Mouse (Mus musculus): ENCODE measurements around the gene Runx2.

Gene Runx2

DNA sequence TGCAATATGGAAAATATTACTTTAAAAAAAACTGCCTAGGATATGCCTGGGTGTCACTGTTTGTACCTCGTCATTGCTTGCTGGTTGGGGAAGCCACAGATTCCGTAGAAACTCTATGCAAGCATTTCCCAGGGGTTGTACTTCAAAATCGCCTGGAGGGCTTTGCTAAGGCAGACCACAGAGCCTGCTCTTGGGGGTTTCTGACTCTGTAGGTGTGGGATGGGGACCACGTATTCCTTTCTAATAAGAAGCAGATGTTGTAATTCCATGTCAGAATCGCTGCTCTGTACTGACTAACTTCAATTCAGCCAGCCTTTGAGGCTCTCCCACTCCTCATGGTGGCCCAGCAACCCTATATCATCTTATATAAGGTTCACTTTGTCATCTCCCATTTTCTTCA is 46.1 kb downstream of the Runx2 start:
- DNase-seq (ENCODE audit: low read depth, low spot score), result no peak

DNA sequence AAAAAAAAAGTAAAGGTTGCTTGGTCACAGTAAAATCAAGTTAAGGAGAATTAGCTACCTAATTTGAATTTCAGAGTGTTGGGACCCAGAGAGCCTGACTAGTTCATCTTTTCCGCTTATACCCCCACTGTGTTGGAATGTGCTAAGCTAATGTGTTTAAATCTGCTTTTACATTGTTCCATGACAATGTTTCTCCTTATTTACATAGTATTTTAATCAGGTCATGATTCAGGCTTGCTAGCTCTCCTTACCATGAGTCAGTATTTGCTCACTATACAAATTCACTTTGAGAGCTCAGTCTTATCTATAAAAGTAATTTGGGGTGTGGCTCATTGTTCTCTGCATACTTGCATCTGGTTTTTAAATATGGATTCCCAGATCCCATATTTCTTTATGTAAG is 47.2 kb downstream of the Runx2 start:
- DNase-seq (ENCODE audit: low read depth, low spot score), result no peak

DNA sequence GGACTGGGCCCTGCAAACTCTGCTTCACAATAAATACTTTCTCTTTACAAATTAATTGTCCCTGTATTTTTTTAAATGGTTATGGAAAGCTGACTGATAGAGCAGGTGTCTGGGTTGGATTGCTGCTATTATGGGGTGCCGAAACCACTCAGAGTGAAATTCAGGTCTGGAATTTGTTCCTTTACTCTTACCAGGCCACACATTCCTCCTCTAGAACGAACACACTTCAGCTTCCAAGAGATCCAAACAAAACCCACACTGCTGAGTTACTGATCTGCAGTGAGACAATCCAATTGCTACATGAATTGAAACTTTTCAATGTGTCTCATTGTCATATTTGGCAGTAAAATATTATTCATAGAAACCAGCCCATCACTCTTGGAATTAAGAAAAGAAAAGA is 47.6 kb downstream of the Runx2 start:
- DNase-seq (ENCODE audit: low read depth, low spot score), result no peak

DNA sequence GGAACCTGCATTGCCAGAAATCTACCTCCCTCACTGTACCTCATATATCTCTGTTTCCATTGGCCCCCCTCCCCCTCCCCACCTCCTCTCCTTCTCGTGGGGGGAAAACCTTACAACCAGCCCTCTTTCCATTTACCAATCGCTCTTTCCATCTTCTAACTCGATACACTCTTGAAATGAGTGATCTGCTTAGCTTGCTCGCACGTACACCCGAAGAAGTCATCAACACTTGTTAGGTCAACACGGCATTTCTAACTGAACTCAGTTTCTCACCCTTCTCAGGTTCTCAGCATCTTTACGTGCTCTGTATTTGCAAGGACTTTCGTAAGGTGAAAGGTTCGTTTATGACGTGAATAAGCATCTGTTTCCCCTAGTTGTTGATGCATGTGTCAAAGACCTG is 48.3 kb downstream of the Runx2 start:
- peak; percentile 63 for DNase-seq (ENCODE audit: low read depth, low spot score)

DNA sequence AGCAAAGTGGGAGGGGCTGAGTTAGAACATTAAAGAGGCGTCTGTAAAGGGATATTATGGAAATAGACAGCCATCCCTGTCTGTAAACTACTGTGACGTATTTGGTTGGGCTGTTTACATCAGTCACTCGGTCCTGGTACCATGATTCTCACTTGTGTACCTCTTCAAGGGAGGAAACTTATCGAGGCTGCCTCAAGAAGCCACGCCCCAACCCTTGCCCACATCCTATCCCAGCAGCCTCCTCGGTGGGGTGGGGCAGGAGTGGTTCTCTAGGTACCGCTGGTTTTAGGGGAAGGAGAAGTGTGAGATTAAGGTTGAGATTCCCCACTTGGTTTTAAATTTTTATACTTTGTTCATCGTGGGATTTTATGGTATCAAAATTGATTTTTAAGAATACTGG is 69.2 kb downstream of the Runx2 start:
- DNase-seq (ENCODE audit: low read depth, low spot score), result peak; percentile 29

DNA sequence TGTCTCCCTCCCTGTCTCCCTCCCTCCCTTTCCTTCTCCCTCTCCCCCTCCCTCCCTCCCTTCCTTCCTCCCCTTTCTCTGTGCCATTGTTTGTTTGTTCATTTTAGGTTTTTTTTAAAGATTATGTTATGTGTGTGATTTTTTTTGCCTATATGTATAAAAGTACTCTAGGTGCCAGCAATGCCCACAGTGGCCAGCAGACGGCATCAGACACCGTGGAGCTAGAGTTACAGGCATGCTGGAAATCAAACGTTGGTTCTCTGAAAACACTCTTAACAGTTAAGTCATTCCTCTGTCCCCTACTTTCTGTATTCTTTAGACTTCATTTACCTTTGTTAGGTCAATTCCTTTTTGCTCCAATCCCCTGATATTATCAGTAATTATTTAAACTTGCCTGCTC is 70.8 kb downstream of the Runx2 start:
- peak; percentile 54 for DNase-seq (ENCODE audit: low read depth, low spot score)

DNA sequence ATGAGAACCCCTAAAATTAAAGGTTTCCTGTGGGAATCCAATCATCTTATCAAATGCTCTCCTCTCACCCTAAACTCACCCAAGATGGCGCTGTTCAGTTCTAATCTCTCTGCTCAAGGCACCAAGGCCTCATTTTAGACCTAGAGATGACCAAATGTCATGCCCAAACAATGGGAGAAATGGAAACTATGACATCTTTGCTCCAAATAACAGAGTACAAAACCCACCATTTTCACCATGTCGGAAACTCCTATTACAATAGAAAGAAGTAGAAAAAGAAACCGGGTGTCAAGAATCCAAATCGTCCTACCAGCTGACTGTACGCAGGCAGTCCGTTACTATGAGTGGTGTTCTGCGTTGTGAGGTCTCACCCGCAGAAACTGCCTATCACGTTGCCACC is 72.4 kb downstream of the Runx2 start:
- no peak for DNase-seq (ENCODE audit: low read depth, low spot score)

DNA sequence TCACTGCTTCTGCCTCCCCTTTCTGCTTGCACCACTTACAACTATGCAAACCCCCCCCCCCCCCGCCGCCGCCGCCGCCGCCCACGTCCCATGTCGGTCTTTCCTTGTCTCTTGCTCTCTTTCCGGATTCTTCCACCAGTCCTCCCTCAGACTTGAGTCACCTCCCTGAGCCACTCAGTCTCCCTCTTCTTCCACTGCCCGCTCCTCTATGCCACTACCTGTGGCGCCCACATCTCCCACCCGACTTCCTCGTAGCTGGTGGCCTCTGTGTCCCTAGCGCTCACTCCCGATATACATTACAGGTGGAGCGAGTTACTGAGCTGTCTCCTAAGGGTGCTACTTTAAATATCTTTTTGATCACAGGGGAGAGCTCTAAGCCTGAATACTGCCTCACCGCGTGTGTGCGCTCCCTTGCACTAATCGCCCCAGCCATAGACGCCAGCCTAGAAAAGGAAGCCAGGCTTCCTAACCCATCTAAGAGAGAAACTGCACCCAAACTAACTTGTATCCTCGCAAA is 76.4 kb downstream of the Runx2 start:
- DNase-seq (ENCODE audit: low read depth, low spot score), result peak; percentile 43

DNA sequence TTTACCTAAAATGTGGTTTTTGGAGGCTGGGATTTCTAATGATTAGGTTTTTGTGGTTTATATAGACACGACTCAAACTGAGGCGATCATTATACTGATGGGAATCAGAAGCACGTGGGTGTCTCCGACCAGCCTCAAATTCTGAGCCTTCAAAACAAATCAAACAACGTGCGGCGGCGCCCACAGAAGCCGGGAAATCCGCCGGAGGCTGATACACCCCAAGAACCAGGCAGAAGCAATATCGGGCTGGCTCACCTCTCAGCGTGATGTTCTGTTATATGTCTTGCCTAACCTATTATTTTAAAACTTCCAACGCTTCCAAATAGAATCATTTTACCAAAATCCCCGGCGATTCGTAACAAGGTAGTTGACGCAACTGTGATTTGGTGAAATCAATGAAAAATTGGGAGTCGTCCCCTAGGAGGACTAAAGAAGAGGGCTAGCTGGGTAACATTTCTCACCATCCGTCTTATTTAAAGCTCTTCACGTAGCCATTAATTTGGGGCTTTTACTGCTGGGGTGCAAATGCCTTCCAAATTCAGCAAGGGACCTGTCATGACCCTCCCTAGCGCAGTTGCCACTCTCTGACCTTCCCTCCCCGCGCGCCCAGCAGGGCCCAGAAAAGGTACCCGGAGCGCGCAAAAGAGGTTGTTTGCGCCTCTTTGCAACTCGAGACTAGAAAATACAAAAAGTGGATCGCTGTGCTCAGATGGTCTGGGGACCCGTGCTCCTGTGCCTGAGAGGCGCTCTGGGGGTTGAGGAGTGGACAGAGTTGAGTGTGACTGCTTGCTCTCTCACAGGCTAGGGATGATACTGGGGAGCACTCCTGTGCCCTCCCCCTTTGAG is 77.1 kb downstream of the Runx2 start:
- DNase-seq (ENCODE audit: low read depth, low spot score), result peak; percentile 62

DNA sequence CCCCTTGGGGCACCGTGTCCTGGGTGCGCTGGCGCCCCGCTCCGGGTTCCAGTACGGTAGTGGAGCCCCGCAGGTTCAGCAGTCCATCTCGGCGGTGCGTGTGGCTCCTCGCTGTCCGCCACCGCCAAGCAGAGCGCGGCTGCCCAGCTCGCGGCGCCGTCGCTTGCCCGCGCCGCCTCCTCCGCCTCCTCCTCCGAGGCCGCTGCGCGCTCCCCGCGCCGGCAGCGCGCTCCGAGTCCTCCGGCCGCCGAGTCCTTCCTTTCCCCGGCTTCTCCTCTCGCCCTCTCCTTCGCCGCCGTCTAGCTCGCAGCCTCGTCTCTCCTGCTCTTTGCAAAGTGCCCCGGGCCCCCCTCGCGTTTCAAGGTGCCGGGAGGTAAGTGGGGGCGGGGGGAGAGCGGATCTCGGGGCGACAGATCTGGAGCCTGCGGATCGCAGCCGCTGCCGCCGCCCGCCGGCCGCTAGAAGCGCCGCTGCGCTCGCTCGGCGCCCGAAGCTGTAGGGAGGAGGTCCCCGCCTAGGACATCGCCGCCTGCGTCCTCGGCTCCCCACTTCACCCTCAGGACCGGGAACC is 78.5 kb downstream of the Runx2 start:
- peak; percentile 83 for DNase-seq (ENCODE audit: low read depth, low spot score)

DNA sequence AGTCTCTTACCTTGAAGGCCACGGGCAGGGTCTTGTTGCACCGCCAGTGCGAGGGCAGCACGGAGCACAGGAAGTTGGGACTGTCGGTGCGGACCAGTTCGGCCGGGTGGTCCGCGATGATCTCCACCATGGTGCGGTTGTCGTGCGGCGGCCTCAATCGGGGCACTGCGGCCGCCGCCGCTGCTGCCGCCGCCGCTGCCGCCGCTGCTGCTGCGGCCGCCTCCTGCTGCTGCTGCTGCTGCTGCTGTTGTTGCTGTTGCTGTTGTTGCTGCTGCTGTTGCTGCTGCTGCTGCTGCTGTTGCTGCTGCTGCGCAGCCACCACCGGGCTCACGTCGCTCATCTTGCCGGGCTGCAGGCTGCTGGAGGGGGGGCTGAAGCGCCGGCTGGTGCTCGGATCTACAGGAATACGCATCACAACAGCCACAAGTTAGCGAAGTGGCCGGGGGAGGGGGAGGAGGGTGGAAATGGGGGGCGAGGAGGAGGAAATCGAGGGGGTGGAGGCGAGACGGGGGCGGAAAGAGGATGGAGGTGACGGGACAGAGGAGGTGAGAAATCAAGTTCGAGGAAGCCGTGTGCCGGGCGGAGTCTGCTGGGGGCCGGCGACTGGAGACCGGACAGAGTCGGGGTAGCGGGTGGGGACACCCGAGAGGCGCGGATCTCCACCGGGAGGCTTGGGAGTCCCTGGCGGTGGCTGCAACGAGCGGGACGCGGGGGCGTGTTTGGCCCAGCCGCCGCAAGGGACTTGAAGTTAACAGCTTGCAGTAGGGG is 79.2 kb downstream of the Runx2 start:
- DNase-seq (ENCODE audit: low read depth, low spot score), result peak; percentile 71

DNA sequence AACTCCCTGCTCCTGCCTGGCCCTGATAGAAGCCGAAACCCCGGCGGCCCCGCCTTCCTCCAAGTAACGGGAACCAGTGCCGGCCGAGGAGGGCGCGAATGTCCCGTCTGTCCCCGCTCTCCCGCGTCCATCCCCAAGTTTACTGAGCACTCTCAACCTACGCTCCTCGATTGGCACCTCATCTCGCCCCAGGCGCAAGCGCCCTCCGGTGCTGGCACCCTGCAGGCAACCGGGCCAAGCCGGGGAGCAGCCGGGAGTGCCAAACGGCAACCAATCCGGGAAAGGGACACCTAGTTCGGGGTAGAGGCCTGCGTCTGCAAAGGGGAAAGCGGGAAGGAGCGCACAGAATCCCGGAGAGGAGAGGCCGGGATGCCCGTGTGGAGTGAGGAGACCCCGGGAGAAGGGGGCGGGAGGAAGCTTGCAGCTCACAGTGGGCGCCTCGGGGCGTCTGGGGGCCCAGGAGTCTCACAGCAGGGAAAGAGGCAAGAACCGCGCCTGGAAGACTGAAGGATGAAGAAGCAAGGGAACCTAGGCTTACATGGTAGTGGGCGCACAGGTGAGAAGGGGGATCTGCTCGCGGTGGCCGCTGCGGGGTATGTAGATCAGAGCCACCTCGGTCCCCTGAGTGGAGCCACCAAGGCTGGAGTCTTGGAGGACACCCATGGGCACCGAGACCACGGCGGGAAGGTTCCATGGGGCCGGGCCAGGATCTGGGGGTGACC is 79.9 kb downstream of the Runx2 start:
- DNase-seq (ENCODE audit: low read depth, low spot score), result peak; percentile 58

DNA sequence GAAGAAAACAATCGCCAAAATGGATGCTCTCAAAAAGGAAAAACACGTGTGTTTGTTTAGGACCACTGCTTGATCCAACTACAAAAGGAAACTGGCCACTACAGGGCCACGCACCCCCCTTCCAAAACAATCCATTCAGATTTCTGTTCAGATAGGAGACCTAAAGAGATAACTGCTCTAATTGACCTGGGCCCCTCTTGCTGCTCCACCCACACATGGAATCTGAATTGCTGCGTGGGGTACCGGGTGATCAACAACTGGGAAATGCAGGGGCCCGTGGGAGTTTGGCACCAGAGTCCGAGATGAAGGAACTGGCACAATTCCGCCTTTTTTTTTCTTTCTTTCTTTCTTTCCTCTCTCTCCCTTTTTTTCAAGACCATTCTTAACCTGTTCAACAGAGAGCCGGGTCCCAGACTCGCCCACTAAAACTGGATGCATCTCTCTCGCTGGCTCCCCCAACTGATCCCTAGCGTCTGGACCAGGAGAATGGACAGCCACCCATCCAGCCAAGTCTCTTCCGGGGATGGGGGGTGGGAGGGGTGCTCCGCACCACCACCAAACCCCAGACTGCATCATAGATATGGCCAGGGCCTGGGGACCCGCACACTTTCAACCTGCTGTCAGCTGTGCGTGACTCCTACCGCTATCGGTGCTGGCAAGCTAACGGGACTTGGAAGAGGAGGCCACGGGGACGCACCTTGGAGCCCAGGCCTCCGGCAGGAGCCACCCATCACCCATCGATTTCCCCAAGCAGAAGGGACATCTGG is 80.9 kb downstream of the Runx2 start:
- DNase-seq (ENCODE audit: low read depth, low spot score), result peak; percentile 28

DNA sequence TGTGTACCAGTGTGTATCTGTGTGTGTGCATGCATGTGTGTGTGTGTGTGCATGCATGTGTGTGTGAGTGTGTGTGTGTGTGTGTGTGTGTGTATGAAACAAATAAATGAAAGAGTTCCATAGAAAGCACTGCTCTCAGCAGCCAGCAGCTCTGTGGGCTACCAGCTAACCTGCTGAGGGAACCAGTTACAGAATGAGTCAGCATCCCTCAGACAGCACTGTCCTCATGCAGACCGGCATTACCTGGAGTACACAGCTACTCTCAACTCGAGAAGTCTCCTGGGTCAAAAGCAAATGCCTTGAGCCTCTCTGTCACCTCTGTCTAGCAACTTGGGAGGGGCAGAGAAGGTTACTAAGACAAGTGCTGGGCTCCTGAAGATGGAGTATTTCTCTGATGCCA is 86.1 kb downstream of the Runx2 start:
- DNase-seq (ENCODE audit: low read depth, low spot score), result peak; percentile 39

DNA sequence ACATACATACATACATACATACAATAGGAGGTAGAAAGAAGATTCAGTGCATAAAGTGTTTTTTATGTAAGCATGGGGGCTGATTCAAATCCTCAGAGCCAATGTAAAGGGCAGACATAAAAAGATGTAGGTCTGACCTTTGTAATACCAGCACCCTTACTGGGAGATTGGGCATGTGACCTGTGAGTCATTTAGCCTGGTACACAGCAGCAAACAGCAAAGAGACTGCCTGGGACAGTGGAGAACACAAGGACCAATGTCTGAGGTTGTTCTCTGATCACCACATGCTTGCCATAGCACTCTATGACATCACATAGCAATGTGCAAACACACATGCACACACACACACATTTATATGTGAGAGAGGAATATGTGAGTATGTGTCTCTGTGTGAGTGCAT is 86.9 kb downstream of the Runx2 start:
- DNase-seq (ENCODE audit: low read depth, low spot score), result peak; percentile 20

DNA sequence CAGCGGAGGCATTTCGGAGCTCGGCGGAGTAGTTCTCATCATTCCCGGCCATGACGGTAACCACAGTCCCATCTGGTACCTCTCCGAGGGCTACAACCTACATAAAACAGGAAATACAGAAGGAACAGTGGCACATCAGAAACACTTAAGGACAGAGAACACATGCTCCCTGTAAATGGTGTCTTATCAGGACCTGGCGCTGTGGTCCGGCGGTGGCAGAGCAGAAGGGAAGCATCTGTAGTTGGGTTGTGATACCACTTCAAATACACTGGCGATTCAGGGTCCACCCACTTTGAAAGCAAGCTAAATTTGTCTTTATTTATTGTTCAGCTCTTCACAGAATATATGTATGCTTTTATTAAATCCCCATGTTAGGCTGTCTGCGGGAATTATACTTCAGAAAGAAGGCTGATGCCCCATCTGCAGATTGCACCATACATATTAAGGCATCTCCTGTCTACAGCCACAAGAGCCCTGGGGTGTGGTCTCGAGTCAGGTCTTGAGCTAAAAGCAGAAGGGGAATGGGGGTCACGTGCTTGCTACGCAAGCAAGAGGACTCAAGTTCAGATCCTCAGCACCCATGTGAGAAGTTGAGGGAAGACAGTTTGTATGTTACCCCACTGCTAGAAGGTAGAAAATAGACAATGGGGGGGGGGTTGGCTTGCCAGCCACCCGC is 89.7 kb downstream of the Runx2 start:
- DNase-seq (ENCODE audit: low read depth, low spot score), result no peak

DNA sequence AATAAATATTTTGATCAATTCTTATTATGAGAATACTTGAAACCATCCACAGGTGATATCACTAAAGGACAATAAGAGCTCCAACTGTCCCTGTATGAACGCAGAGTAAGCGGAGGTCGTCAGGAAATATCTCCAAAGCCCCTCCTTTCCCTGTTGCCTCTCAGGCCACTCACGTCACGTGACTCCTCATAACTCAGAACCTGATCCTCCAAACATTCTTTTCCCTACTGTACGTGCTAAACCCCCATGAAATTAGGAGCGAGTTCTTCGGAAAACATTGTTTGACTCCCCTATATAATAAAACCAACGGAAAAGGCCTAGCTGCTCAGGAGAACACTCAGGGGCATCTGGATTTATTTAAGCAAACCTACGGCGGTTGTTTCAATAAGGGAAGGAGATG is 90.3 kb downstream of the Runx2 start:
- no peak for DNase-seq (ENCODE audit: low read depth, low spot score)

DNA sequence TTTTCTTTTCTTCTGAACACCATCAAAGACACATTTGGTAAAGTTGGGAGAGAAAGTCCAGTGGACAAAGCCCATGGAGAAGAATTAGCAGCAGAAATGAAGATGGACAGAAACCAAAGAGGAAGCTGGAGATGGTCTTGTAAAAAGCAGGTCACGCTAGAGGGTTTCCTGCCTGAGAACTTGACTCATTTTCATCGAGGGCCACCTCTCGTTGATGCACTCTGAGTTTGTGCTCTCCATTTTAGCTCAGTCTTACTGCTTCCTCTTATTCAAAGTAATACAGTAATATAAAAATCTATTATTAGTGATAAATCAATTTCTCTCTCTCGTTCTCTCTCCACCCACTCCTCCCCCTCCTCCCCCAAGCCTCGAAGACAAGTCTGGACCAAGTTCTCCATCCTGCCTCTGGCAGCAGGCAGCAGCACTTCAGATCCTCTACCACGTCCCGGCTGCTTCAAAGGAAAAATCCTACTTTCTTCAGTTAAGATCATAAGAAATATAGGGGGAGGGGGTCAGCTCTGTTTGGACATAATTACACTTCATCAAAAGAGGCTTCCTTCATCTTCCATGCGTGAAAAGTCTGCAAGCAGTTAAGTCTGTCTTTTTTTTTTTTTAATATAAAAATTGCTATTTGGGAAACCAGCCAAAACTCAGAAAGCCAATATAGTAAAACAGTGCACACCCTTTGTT is 92.3 kb downstream of the Runx2 start:
- DNase-seq (ENCODE audit: low read depth, low spot score), result no peak

DNA sequence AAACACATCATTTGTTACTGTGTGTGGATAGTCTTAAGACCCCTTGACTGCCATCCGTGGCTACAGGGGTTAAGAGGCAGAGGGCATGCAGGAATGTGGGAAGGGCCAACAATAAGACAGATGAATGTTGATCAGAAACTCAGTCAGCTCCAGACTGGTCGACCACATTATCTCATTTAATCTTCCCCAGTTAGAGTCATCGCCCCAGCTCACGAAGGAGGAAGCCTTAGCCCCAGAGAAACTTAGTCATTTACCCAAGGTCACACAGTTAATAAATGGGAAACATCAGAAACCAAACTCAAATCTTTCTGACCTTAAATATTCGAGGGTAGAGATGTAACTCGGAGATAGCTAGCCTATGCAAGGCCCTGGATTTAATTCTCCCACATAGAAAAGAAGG is 96.0 kb downstream of the Runx2 start:
- DNase-seq (ENCODE audit: low read depth, low spot score), result peak; percentile 20

DNA sequence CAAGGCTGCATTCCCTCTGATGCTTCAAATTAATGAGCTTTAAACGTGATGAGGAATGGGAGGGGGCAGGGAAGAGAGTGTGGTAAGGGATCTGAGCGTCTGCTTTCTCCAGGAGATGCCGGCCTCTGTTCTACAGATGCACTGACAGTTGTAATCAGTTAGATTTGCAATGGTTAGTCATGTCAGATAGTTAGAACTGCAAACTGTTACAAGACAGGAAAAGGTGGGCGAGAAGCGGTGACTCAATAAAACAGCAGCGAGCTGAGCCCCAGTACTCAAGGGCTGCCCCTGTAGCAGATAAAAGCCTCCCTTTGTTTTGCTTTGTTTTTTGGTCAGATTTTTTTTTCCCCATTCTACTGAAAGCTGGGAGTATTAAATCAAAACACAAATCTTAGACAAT is 96.6 kb downstream of the Runx2 start:
- DNase-seq (ENCODE audit: low read depth, low spot score), result peak; percentile 62

All from CD4-positive, CD25-positive, alpha-beta regulatory T cell, adult 2 months (primary cell).